Mouse (Mus musculus): Measurements from ENCODE around the gene Tnfrsf4.

DNA sequence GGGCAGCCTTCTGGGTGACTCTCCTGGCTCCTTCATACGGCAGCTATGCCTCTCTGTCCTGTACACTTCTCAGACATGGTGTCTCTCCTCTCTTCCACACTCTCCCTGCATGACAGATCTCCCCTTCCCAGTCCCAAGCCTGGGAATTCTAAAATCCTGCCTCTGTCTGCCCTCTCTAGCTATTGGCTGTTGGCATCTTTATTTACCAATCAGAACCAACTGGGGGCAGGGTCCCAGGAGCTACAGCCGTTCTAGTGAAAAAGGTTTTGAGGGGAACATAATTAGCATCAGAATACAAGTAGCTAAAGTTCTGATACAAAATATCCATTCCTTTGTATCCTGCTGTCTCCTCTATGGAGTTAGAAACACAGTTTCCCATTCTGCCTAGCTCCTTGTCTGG lies 29.9 kb upstream of the Tnfrsf4 start:
- no peak for TF ChIP-seq POLR2A (IDR thresholded peaks at IDR 0.05; ENCODE audit: insufficient read length, low read depth)
- TF ChIP-seq SRF (IDR thresholded peaks at IDR 0.05; ENCODE audit: control insufficient read depth, insufficient read length, low read depth): no peak
- no peak for TF ChIP-seq REST (IDR thresholded peaks at IDR 0.05; ENCODE audit: insufficient read depth, insufficient read length)
- no peak for TF ChIP-seq MYOD1 (IDR thresholded peaks at IDR 0.05; ENCODE audit: control insufficient read depth in 1 of 3, insufficient read length in 2 of 3, low read depth in 2 of 3)

Measured in myocyte (in vitro differentiated cells).